Mouse (Mus musculus): ENCODE results near the gene Doc2g.
"Not testable (repeated sequence)": the region's sequence is repeated elsewhere in the genome, so short reads cannot be mapped to it uniquely, and the experiment has no call there.

The Doc2g gene

GRCm38 (mm10) chr19:4018743-4019583 is 15.8 kb downstream of the Doc2g start:
- peak; percentile 44 to 60 for DNase-seq

- DNase-seq, result no peak
Measured at GRCm38 (mm10) chr19:4023185-4023584, 20.1 kb downstream of the Doc2g start.

GRCm38 (mm10) chr19:4027576-4027975 is 24.5 kb downstream of the Doc2g start:
- DNase-seq, result no peak

- no peak for DNase-seq
Measured at GRCm38 (mm10) chr19:4032668-4033067, 29.6 kb downstream of the Doc2g start.

- no peak for DNase-seq
Measured at GRCm38 (mm10) chr19:4033298-4033697, 30.2 kb downstream of the Doc2g start.

- DNase-seq, result no peak
Measured at GRCm38 (mm10) chr19:4033742-4034141, 30.6 kb downstream of the Doc2g start.

- no peak for DNase-seq
Measured at GRCm38 (mm10) chr19:4036327-4037045, 33.4 kb downstream of the Doc2g start.

GRCm38 (mm10) chr19:4037154-4037787 is 34.2 kb downstream of the Doc2g start:
- DNase-seq, result not testable (repeated sequence)

GRCm38 (mm10) chr19:4037788-4038232 is 34.7 kb downstream of the Doc2g start, which contains the start of gene Gstp1:
Gene Gstp1 (minus strand): TSS chr19:4037985.
- DNase-seq, result peak; percentile 81 to 88

GRCm38 (mm10) chr19:4040941-4041340 is 37.8 kb downstream of the Doc2g start:
- DNase-seq, result not testable (repeated sequence)

- DNase-seq, result not testable (repeated sequence)
Measured at GRCm38 (mm10) chr19:4041500-4041899, 38.4 kb downstream of the Doc2g start.

GRCm38 (mm10) chr19:4042124-4042523 is 39.0 kb downstream of the Doc2g start:
- no peak for DNase-seq

- not testable (repeated sequence) for DNase-seq
Measured at GRCm38 (mm10) chr19:4044109-4044508, 41.0 kb downstream of the Doc2g start.

GRCm38 (mm10) chr19:4045966-4046865 is 43.1 kb downstream of the Doc2g start, which contains the start of gene Gstp2:
Gene Gstp2 (minus strand): TSS chr19:4046023.
- peak in 1 of 2 experiments; percentile 29 for DNase-seq

- DNase-seq, result no peak
Measured at GRCm38 (mm10) chr19:4046866-4047254, 43.7 kb downstream of the Doc2g start.

GRCm38 (mm10) chr19:4047859-4048258 is 44.7 kb downstream of the Doc2g start:
- DNase-seq, result peak; percentile 49 to 87

GRCm38 (mm10) chr19:4049069-4049468 is 46.0 kb downstream of the Doc2g start:
- not testable (repeated sequence) for DNase-seq

- no peak for DNase-seq
Measured at GRCm38 (mm10) chr19:4051016-4051415, 47.9 kb downstream of the Doc2g start.

GRCm38 (mm10) chr19:4051741-4052515 is 48.8 kb downstream of the Doc2g start:
- DNase-seq, result peak; percentile 41 to 79

- DNase-seq, result no peak
Measured at GRCm38 (mm10) chr19:4052516-4053030, 49.5 kb downstream of the Doc2g start.

GRCm38 (mm10) chr19:4054613-4055012 is 51.5 kb downstream of the Doc2g start:
- no peak for DNase-seq

Data from spleen, adult 18-20 months (tissue).